Mouse (Mus musculus) thymus, adult 2 months (tissue): ENCODE measurements around the gene Mamdc2. TPM values are rescaled to one million over a fixed set of nuclear protein-coding genes. Genes with fewer than 3 reads are reported as not detected.
A peak's percentile ranks its signal among the peaks of the same experiment; 100 is the strongest.

Source experiments
- DNase-seq: peaks from one replicate; pipeline ENCODE4 v3.0.0; 2021
- H3K27ac ChIP-seq: fragments of 200-500 bp; 2 replicates; pipeline ENCODE4 v1.5.1; 2012; ENCODE audit warnings: low read length, control low read depth; ENCODE audit not compliant: control insufficient read depth, insufficient read depth
- H3K27me3 ChIP-seq: fragments of 200-500 bp; 2 replicates; pipeline ENCODE4 v1.6.1; 2012; ENCODE audit warnings: mild to moderate bottlenecking, low read length, moderate library complexity, mixed read lengths; ENCODE audit not compliant: control insufficient read depth, insufficient read depth
- H3K36me3 ChIP-seq: fragments of 200-500 bp; 2 replicates; pipeline ENCODE4 v1.6.1; 2012; ENCODE audit warnings: mild to moderate bottlenecking, low read length, moderate library complexity; ENCODE audit not compliant: control insufficient read depth, insufficient read depth
- H3K4me1 ChIP-seq: fragments of 200-500 bp; replicated peaks from 2 replicates; pipeline ENCODE4 v1.6.1; 2012; ENCODE audit warnings: low read length; ENCODE audit not compliant: control insufficient read depth, insufficient read depth
- H3K4me3 ChIP-seq: fragments of 200-500 bp; 2 replicates; pipeline ENCODE4 v1.5.1; 2012; ENCODE audit warnings: mild to moderate bottlenecking, low read length, control low read depth, moderate library complexity; ENCODE audit not compliant: control insufficient read depth, insufficient read depth
- CTCF ChIP-seq: fragments of 200-500 bp; IDR thresholded peaks from 2 replicates; pipeline ENCODE4 v1.5.1; 2012; ENCODE audit warnings: mild to moderate bottlenecking, control low read depth, low read length, moderate library complexity, borderline replicate concordance; ENCODE audit not compliant: control insufficient read depth, poor library complexity, insufficient read depth; ENCODE audit errors: extremely low read depth
- POLR2A ChIP-seq: fragments of 200-500 bp; IDR thresholded peaks from 2 replicates; pipeline ENCODE4 v1.6.1; 2012; ENCODE audit warnings: mild to moderate bottlenecking, low read length, control low read depth, moderate library complexity; ENCODE audit not compliant: control insufficient read depth, poor library complexity, insufficient read depth; ENCODE audit errors: extremely low read depth
- WGBS: fragments of 180-500 bp; shearing (Covaris S2); methylation state at CpG from one replicate; pipeline ENCODE4 v1.1.7; 2018; 5-methylcytosine and 5-hydroxymethylcytosine counted together
- polyA plus RNA-seq: library from polyadenylated mRNA; depleted of rRNA; stranded (reverse); fragments of >200 nt; gene quantifications from 2 replicates; pipeline ENCODE4 v1.2.3, GENCODE M21; 2012

The Mamdc2 gene
- polyA plus RNA-seq, 1 experiment, result 0.32 TPM

GRCm38 (mm10) chr19:23467866-23468265 lies 19.6 kb upstream of the Mamdc2 start:
- no peak for DNase-seq
- no peak overlapping the region for H3K4me3 ChIP-seq
- no peaks in the 10 kb centered on the region for H3K36me3 ChIP-seq
- H3K27ac ChIP-seq, result no peak overlapping the region
- no peaks in the 10 kb centered on the region for H3K4me1 ChIP-seq
- WGBS, result 98% methylated on average over 1 of the region's 1 CpGs
- H3K27me3 ChIP-seq, result no peaks in the 10 kb centered on the region
- TF ChIP-seq POLR2A, result no peak
- no peak for TF ChIP-seq CTCF

- no peaks in the 10 kb centered on the region for H3K36me3 ChIP-seq
- no peak overlapping the region for H3K4me3 ChIP-seq
- no peak for DNase-seq
- H3K27me3 ChIP-seq, result no peaks in the 10 kb centered on the region
- H3K4me1 ChIP-seq, result no peaks in the 10 kb centered on the region
- H3K27ac ChIP-seq, result no peak overlapping the region
- WGBS, result 47% methylated on average over 2 of the region's 2 CpGs
- no peak for TF ChIP-seq POLR2A
- TF ChIP-seq CTCF, result no peak
These were observed 18.8 kb upstream of the Mamdc2 start for GRCm38 (mm10) chr19:23467011-23467410.

- H3K4me3 ChIP-seq, result no peak overlapping the region
- H3K27me3 ChIP-seq, result no peaks in the 10 kb centered on the region
- H3K4me1 ChIP-seq, result no peaks in the 10 kb centered on the region
- WGBS, result 67% methylated on average over 4 of the region's 4 CpGs
- TF ChIP-seq POLR2A (no peak), CTCF (no peak)
- no peak overlapping the region for H3K27ac ChIP-seq
- no peak for DNase-seq
- H3K36me3 ChIP-seq, result no peaks in the 10 kb centered on the region
These were observed 9.2 kb upstream of the Mamdc2 start for GRCm38 (mm10) chr19:23457492-23457891.

GRCm38 (mm10) chr19:23451361-23451760 lies 3.1 kb upstream of the Mamdc2 start:
- H3K27me3 ChIP-seq, result no peaks in the 10 kb centered on the region
- H3K36me3 ChIP-seq, result no peaks in the 10 kb centered on the region
- peaks cover 12% of the 10 kb centered on the region for H3K4me1 ChIP-seq
- no peak for DNase-seq
- H3K27ac ChIP-seq, result no peak overlapping the region
- WGBS, result 79% methylated on average over 4 of the region's 4 CpGs
- H3K4me3 ChIP-seq, result no peak overlapping the region
- TF ChIP-seq CTCF, result no peak

GRCm38 (mm10) chr19:23447221-23447987 lies 838 bp downstream of the Mamdc2 start:
- no peak for TF ChIP-seq POLR2A
- no peak for TF ChIP-seq CTCF
- 1% methylated on average over 23 of the region's 23 CpGs for WGBS
- Histone ChIP-seq H3K4me3 (peak overlapping the region; percentile 15), H3K36me3 (no peaks in the 10 kb centered on the region), H3K4me1 (peaks cover 12% of the 10 kb centered on the region), H3K27ac (no peak overlapping the region), H3K27me3 (no peaks in the 10 kb centered on the region)
- DNase-seq, result no peak

- Histone ChIP-seq H3K4me3 (no peak overlapping the region), H3K4me1 (peaks cover 12% of the 10 kb centered on the region), H3K36me3 (no peaks in the 10 kb centered on the region), H3K27ac (no peak overlapping the region), H3K27me3 (no peaks in the 10 kb centered on the region)
- no peak for DNase-seq
- 20% methylated on average over 7 of the region's 7 CpGs for WGBS
- TF ChIP-seq CTCF, result no peak
- no peak for TF ChIP-seq POLR2A
These were observed 3.1 kb downstream of the Mamdc2 start for GRCm38 (mm10) chr19:23444910-23445845.
